8 mouse cellular contexts compared by ENCODE assay signal in the genomic region with DNA sequence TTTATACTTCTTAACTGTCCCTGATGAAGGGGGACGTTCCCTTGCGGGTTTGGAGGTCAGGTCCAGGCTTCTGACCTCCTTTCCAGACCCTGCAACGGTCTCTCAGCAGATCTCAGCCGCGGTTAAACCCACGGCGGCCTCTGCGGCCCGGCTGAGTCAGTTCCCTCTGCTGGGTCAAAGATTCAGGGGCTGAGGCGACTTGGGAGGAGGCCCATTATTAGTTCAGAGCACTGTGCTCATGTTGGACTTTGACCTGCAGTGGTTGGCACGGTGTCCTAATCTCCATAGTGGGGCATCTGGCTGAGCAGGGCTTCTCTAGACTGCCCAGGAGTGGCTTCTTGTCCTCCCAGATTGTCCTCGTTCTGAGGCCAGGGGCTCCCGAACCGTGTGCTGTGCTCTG. TPM values are rescaled to one million over a fixed set of nuclear protein-coding genes. Genes with fewer than 3 reads are reported as not detected.
DNase-seq lines count a peak whose midpoint lies in the region; ATAC-seq and TF ChIP-seq lines count a peak whose summit lies in the region.

No protein-coding gene starts in this region.

- 14% methylated on average over 14 of the region's 14 CpGs for WGBS in intestine, embryonic 16.5 days
- WGBS in neural tube, embryonic 15.5 days = 10% methylated on average over 14 of the region's 14 CpGs

- H3K27me3 ChIP-seq in testis, adult 2 months (ENCODE audit: control insufficient read depth, insufficient read depth, low read length) = no peaks in the 10 kb centered on the region
- H3K27me3 ChIP-seq in intestine, embryonic 16.5 days (replicated peaks; ENCODE audit: control insufficient read depth, insufficient read depth, low read length) = no peaks in the 10 kb centered on the region
- peaks cover 13% of the 10 kb centered on the region; the same call in 1 of the 2 replicates for H3K27me3 ChIP-seq in neural tube, embryonic 15.5 days (replicated peaks)

- peaks cover 2% of the 10 kb centered on the region; the same call in 1 of the 2 replicates for H3K36me3 ChIP-seq in testis, adult 2 months (ENCODE audit: control insufficient read depth, insufficient read depth, low read length)
- peaks cover 6% of the 10 kb centered on the region; the same call in 1 of the 2 replicates for H3K36me3 ChIP-seq in intestine, embryonic 16.5 days (ENCODE audit: control insufficient read depth, insufficient read depth, low read length)
- peaks cover 21% of the 10 kb centered on the region for H3K36me3 ChIP-seq in neural tube, embryonic 15.5 days

- no peak overlapping the region for H3K27ac ChIP-seq in testis, adult 2 months (ENCODE audit: control insufficient read depth, insufficient read depth, low read depth, low read length)
- peak overlapping the region; percentile 66 for H3K27ac ChIP-seq in embryonic fibroblast, embryonic 13.5 days (ENCODE audit: insufficient read depth, low read length)
- peak overlapping the region; percentile 87 for H3K27ac ChIP-seq in intestine, embryonic 16.5 days (ENCODE audit: low read length)
- peak overlapping the region; percentile 70 for H3K27ac ChIP-seq in neural tube, embryonic 15.5 days (replicated peaks)

- TF ChIP-seq POLR2A in testis, adult 2 months (IDR thresholded peaks at IDR 0.05; ENCODE audit: control insufficient read depth, low read depth, low read length) = no peak
- no peak for TF ChIP-seq POLR2A in embryonic fibroblast, embryonic 13.5 days (IDR thresholded peaks at IDR 0.05; ENCODE audit: low read depth, low read length)

- H3K4me2 ChIP-seq in intestine, embryonic 16.5 days (ENCODE audit: low read depth, low read length) = peak overlapping the region; percentile 85
- peak overlapping the region; percentile 84 for H3K4me2 ChIP-seq in neural tube, embryonic 15.5 days

- peak overlapping the region; percentile 76 for H3K4me3 ChIP-seq in testis, adult 2 months (ENCODE audit: control insufficient read depth, low read depth, low read length)
- peak overlapping the region; percentile 88 for H3K4me3 ChIP-seq in embryonic fibroblast, embryonic 13.5 days (ENCODE audit: insufficient read depth, low read length)
- H3K4me3 ChIP-seq in intestine, embryonic 16.5 days (ENCODE audit: low read length) = peak overlapping the region; percentile 74
- peak overlapping the region; percentile 50 for H3K4me3 ChIP-seq in neural tube, embryonic 15.5 days (replicated peaks)

- DNase-seq in testis, postnatal 10 days (ENCODE audit: low spot score) = no peak
- peak; percentile 36 to 42 for DNase-seq in lung, adult 18-20 months
- no peak for DNase-seq in layer of hippocampus, postnatal 25 days (ENCODE audit: extremely low spot score in 1 of 2, low spot score in 1 of 2)
- DNase-seq in T-cell, adult 2 months (ENCODE audit: low spot score) = no peak

- peak; percentile 66 for ATAC-seq in intestine, embryonic 16.5 days
- no peak for ATAC-seq in neural tube, embryonic 15.5 days (ENCODE audit: low FRiP score)

- peak overlapping the region; percentile 79 for H3K9ac ChIP-seq in intestine, embryonic 16.5 days (ENCODE audit: low read depth, low read length)
- peak overlapping the region; percentile 35 for H3K9ac ChIP-seq in neural tube, embryonic 15.5 days (replicated peaks)

- H3K9me3 ChIP-seq in intestine, embryonic 16.5 days (ENCODE audit: control insufficient read depth, low read length) = no peaks in the 10 kb centered on the region
- no peaks in the 10 kb centered on the region for H3K9me3 ChIP-seq in neural tube, embryonic 15.5 days (replicated peaks)

- TF ChIP-seq CTCF in testis, adult 2 months (IDR thresholded peaks at IDR 0.05; ENCODE audit: control insufficient read depth, insufficient read depth, insufficient replicate concordance, low read depth, low read length) = no peak
- TF ChIP-seq CTCF in embryonic fibroblast, embryonic 13.5 days (IDR thresholded peaks at IDR 0.05; ENCODE audit: borderline replicate concordance, insufficient read depth, low read length) = no peak

- H3K4me1 ChIP-seq in testis, adult 2 months (ENCODE audit: control insufficient read depth, insufficient read depth, low read length) = peaks cover 17% of the 10 kb centered on the region
- H3K4me1 ChIP-seq in embryonic fibroblast, embryonic 13.5 days (ENCODE audit: control insufficient read depth, insufficient read depth, low read length) = peaks cover 3% of the 10 kb centered on the region; the same call in 1 of the 2 replicates
- peaks cover 26% of the 10 kb centered on the region for H3K4me1 ChIP-seq in intestine, embryonic 16.5 days (ENCODE audit: control insufficient read depth, insufficient read depth, low read length)
- H3K4me1 ChIP-seq in neural tube, embryonic 15.5 days = peaks cover 55% of the 10 kb centered on the region

RNA-seq across cellular contexts. Expression of gene Ttyh2, which starts 1.2 kb away (rescaled TPM):
- polyA plus RNA-seq in testis, adult 2 months (2012; rRNA removed) = 13.9 and 15.2 TPM in 2 replicates
- 26.9 and 28.0 TPM in 2 replicates for polyA plus RNA-seq in embryonic fibroblast, embryonic 13.5 days (2011; ENCODE audit: insufficient read length, low read depth, missing spikeins)
- polyA plus RNA-seq in intestine, embryonic 16.5 days (2015; fragmentation: Nextera tagmentation; extraction: Ambion mirVana) = 39.1 and 48.3 TPM in 2 replicates
- 30.0 and 31.0 TPM in 2 replicates for polyA plus RNA-seq in neural tube, embryonic 15.5 days (2015; fragmentation: Nextera tagmentation; extraction: Ambion mirVana)
- 10 to 100 TPM; 28.8 to 34.0 TPM for total RNA-seq in layer of hippocampus, postnatal 25 days (2021)

RNA-seq across cellular contexts. Expression of gene Rpl38, which starts 8.1 kb away (rescaled TPM):
- polyA plus RNA-seq in testis, adult 2 months (2012; rRNA removed) = 600 and 645 TPM in 2 replicates
- polyA plus RNA-seq in embryonic fibroblast, embryonic 13.5 days (2011; ENCODE audit: insufficient read length, low read depth, missing spikeins) = 1,513 and 1,676 TPM in 2 replicates
- 894 and 926 TPM in 2 replicates for polyA plus RNA-seq in intestine, embryonic 16.5 days (2015; fragmentation: Nextera tagmentation; extraction: Ambion mirVana)
- 804 and 844 TPM in 2 replicates for polyA plus RNA-seq in neural tube, embryonic 15.5 days (2015; fragmentation: Nextera tagmentation; extraction: Ambion mirVana)
- 100 to 1,000 TPM; 761 to 890 TPM for total RNA-seq in layer of hippocampus, postnatal 25 days (2021)

RNA-seq across cellular contexts. Expression of gene Dnaic2, which starts 50.8 kb away (rescaled TPM):
- 57.5 and 61.2 TPM in 2 replicates for polyA plus RNA-seq in testis, adult 2 months (2012; rRNA removed)
- 0.61 and 0.70 TPM in 2 replicates for polyA plus RNA-seq in embryonic fibroblast, embryonic 13.5 days (2011; ENCODE audit: insufficient read length, low read depth, missing spikeins)
- 0.39 and 0.50 TPM in 2 replicates for polyA plus RNA-seq in intestine, embryonic 16.5 days (2015; fragmentation: Nextera tagmentation; extraction: Ambion mirVana)
- 1.7 and 1.9 TPM in 2 replicates for polyA plus RNA-seq in neural tube, embryonic 15.5 days (2015; fragmentation: Nextera tagmentation; extraction: Ambion mirVana)
- total RNA-seq in layer of hippocampus, postnatal 25 days (2021) = 1 to 10 TPM; 1.4 to 1.9 TPM

Comparison
In these comparisons a context has a peak if more than half of its experiments do, and no peak if none do; other contexts are left out.
1. DNase-seq: peak in lung, adult 18-20 months (2 of 2); none in testis, postnatal 10 days (single experiment), layer of hippocampus, postnatal 25 days (0 of 2) and T-cell, adult 2 months (single experiment).
2. RNA of gene Dnaic2, which starts 50.8 kb away (polyA plus RNA-seq): 57.5 to 61.2 TPM in testis, adult 2 months; 1.7 to 1.9 TPM in neural tube, embryonic 15.5 days, 0.61 to 0.70 TPM in embryonic fibroblast, embryonic 13.5 days and 0.39 to 0.50 TPM in intestine, embryonic 16.5 days; every median in the first group is over 10 times any median in the second.
3. Peak in every context shown above with its lines, with median percentiles within 50 percentile points of each other: H3K4me3 ChIP-seq.